Mouse (Mus musculus): ENCODE data around the gene Actl6b.

- TF ChIP-seq CTCF (IDR thresholded peaks at IDR 0.05; ENCODE audit: control insufficient read depth, insufficient read depth, low read length) (no peak), POLR2A (IDR thresholded peaks at IDR 0.05; ENCODE audit: borderline replicate concordance, control insufficient read depth, low read depth, low read length) (no peak)
Observed at GRCm38 (mm10) chr5:137553898-137554297, 581 bp downstream of the Actl6b start.
